Mouse (Mus musculus) bone marrow macrophage, adult 2 months (primary cell): Measurements from ENCODE around the gene Klhdc8b. TPM values are rescaled to one million over a fixed set of nuclear protein-coding genes. Genes with fewer than 3 reads are reported as not detected.

ENCODE experiments used
- H3K27ac ChIP-seq: 2 replicates; pipeline ENCODE4 v1.5.1; 2012; ENCODE audit warnings: low read depth, low read length; ENCODE audit not compliant: insufficient read depth
- H3K4me1 ChIP-seq: 2 replicates; pipeline ENCODE4 v1.6.1; 2012; ENCODE audit warnings: low read length; ENCODE audit not compliant: control insufficient read depth, insufficient read depth
- H3K4me3 ChIP-seq: 2 replicates; pipeline ENCODE4 v1.5.1; 2012; ENCODE audit warnings: mild to moderate bottlenecking, low read length, moderate library complexity; ENCODE audit not compliant: insufficient read depth
- CTCF ChIP-seq: IDR thresholded peaks from 2 replicates; pipeline ENCODE4 v1.5.1; 2012; ENCODE audit warnings: low read depth, mild to moderate bottlenecking, low read length, moderate library complexity
- POLR2A ChIP-seq: IDR thresholded peaks from 2 replicates; pipeline ENCODE4 v1.6.1; 2012; ENCODE audit warnings: mild to moderate bottlenecking, low read depth, low read length, borderline replicate concordance
- polyA plus RNA-seq: library from polyadenylated mRNA; stranded (reverse); fragments of >200 nt; gene quantifications from 2 replicates; pipeline ENCODE4 v1.2.4, GENCODE M21; 2012; ENCODE audit not compliant: missing spikeins, insufficient read depth, insufficient read length

Klhdc8b gene
- polyA plus RNA-seq, 1 experiment = 3.6 TPM

- H3K4me3 ChIP-seq = no peak overlapping the region
- TF ChIP-seq POLR2A = no peak
- no peak for TF ChIP-seq CTCF
- no peak overlapping the region for H3K27ac ChIP-seq
- H3K4me1 ChIP-seq = no peaks in the 10 kb centered on the region
Observed at GRCm38 (mm10) chr9:108481520-108482210, 20.3 kb upstream of the Klhdc8b start.

GRCm38 (mm10) chr9:108480813-108481519 is 19.6 kb upstream of the Klhdc8b start:
- TF ChIP-seq CTCF (no peak), POLR2A (no peak)

GRCm38 (mm10) chr9:108479721-108480351 is 18.5 kb upstream of the Klhdc8b start, which contains the start of gene Lamb2:
Gene Lamb2, plus strand, starts transcription at chr9:108479736.
- H3K4me1 ChIP-seq = peaks cover 6% of the 10 kb centered on the region; the same call in 1 of the 2 replicates
- H3K4me3 ChIP-seq = peak within 1 kb of the TSS; percentile 23
- TF ChIP-seq POLR2A = no peak
- no peak for TF ChIP-seq CTCF
- H3K27ac ChIP-seq = no peak within 1 kb of the TSS

More at GRCm38 (mm10) chr9:108480813-108481519, 19.6 kb upstream of the Klhdc8b start:
- Histone ChIP-seq H3K4me1 (no peaks in the 10 kb centered on the region), H3K27ac (no peak overlapping the region), H3K4me3 (no peak overlapping the region)

GRCm38 (mm10) chr9:108479241-108479640 is 17.9 kb upstream of the Klhdc8b start:
- Histone ChIP-seq H3K27ac (no peak overlapping the region), H3K4me3 (no peak overlapping the region), H3K4me1 (peaks cover 10% of the 10 kb centered on the region)
- no peak for TF ChIP-seq POLR2A
- TF ChIP-seq CTCF = no peak

GRCm38 (mm10) chr9:108478638-108479156 is 17.3 kb upstream of the Klhdc8b start:
- Histone ChIP-seq H3K27ac (no peak overlapping the region), H3K4me1 (peaks cover 12% of the 10 kb centered on the region)
- TF ChIP-seq CTCF (no peak), POLR2A (no peak)

GRCm38 (mm10) chr9:108474528-108474927 is 13.1 kb upstream of the Klhdc8b start:
- Histone ChIP-seq H3K27ac (no peak overlapping the region), H3K4me1 (peaks cover 12% of the 10 kb centered on the region), H3K4me3 (no peak overlapping the region)
- TF ChIP-seq CTCF (no peak), POLR2A (no peak)

More at GRCm38 (mm10) chr9:108478638-108479156, 17.3 kb upstream of the Klhdc8b start:
- H3K4me3 ChIP-seq = peak overlapping the region; percentile 23

GRCm38 (mm10) chr9:108469845-108470244 is 8.5 kb upstream of the Klhdc8b start:
- Histone ChIP-seq H3K4me3 (no peak overlapping the region), H3K4me1 (peaks cover 6% of the 10 kb centered on the region), H3K27ac (no peak overlapping the region)
- TF ChIP-seq CTCF (no peak), POLR2A (no peak)

- Histone ChIP-seq H3K27ac (no peak overlapping the region), H3K4me1 (peaks cover 4% of the 10 kb centered on the region), H3K4me3 (no peak overlapping the region)
- no peak for TF ChIP-seq POLR2A
- TF ChIP-seq CTCF = no peak
Observed at GRCm38 (mm10) chr9:108469430-108469829, 8.0 kb upstream of the Klhdc8b start.

GRCm38 (mm10) chr9:108466219-108466618 is 4.8 kb upstream of the Klhdc8b start:
- H3K4me3 ChIP-seq = no peak overlapping the region
- no peak for TF ChIP-seq CTCF
- no peak for TF ChIP-seq POLR2A
- H3K27ac ChIP-seq = no peak overlapping the region
- peaks cover 11% of the 10 kb centered on the region for H3K4me1 ChIP-seq

GRCm38 (mm10) chr9:108463713-108464112 is 2.3 kb upstream of the Klhdc8b start:
- TF ChIP-seq POLR2A = no peak
- no peak for TF ChIP-seq CTCF
- Histone ChIP-seq H3K27ac (no peak overlapping the region), H3K4me1 (peaks cover 21% of the 10 kb centered on the region), H3K4me3 (no peak overlapping the region)
